Mouse (Mus musculus) limb, embryonic 15.5 days (tissue): ENCODE measurements around the gene Sys1. TPM values are rescaled to one million over a fixed set of nuclear protein-coding genes. Genes with fewer than 3 reads are reported as not detected.

Experiments
- ATAC-seq: fragments of 200-750 bp; cut with Nextera tagmentation; 2 replicates; pipeline ENCODE4 v1.8.0; 2017; ENCODE audit warnings: low read depth, moderate TSS enrichment; ENCODE audit not compliant: insufficient number of reproducible peaks, low FRiP score, low TSS enrichment
- H3K27ac ChIP-seq: fragments of 300-500 bp; sonication (generic); 2 replicates; pipeline ENCODE4 v1.5.1; 2015; ENCODE audit warnings: moderate library complexity, mild to moderate bottlenecking, inconsistent platforms
- H3K27me3 ChIP-seq: fragments of 300-500 bp; sonication (generic); 2 replicates; pipeline ENCODE4 v1.6.1; 2015; ENCODE audit warnings: inconsistent platforms
- H3K36me3 ChIP-seq: fragments of 300-500 bp; sonication (generic); 2 replicates; pipeline ENCODE4 v1.6.1; 2015; ENCODE audit warnings: inconsistent platforms
- H3K4me1 ChIP-seq: fragments of 300-500 bp; sonication (generic); 2 replicates; pipeline ENCODE4 v1.6.1; 2015; ENCODE audit warnings: inconsistent platforms
- H3K4me2 ChIP-seq: fragments of 300-500 bp; sonication (generic); 2 replicates; pipeline ENCODE4 v1.6.1; 2015; ENCODE audit warnings: mild to moderate bottlenecking, inconsistent platforms
- H3K4me3 ChIP-seq: fragments of 300-500 bp; sonication (generic); 2 replicates; pipeline ENCODE4 v1.5.1; 2015; ENCODE audit warnings: mild to moderate bottlenecking, inconsistent platforms
- H3K9ac ChIP-seq: fragments of 300-500 bp; sonication (generic); 2 replicates; pipeline ENCODE4 v1.6.1; 2015; ENCODE audit warnings: inconsistent platforms
- H3K9me3 ChIP-seq: fragments of 300-500 bp; sonication (generic); 2 replicates; pipeline ENCODE4 v1.6.1; 2016; ENCODE audit warnings: inconsistent platforms
- WGBS: fragments of 180-500 bp; shearing (Covaris S2); methylation state at CpG from one replicate; pipeline ENCODE4 v1.1.7; 2015; 5-methylcytosine and 5-hydroxymethylcytosine counted together
- polyA plus RNA-seq: library from polyadenylated mRNA; unstranded; fragments of >200 nt; fragmentation: Nextera tagmentation; extraction: Ambion mirVana; gene quantifications from 2 replicates; pipeline ENCODE4 v1.2.1, GENCODE M21; 2015

Gene Sys1
- polyA plus RNA-seq, 1 experiment from 2014 or later, result 61.2 TPM

- Histone ChIP-seq H3K27me3 (no peaks in the 10 kb centered on the region), H3K9me3 (no peaks in the 10 kb centered on the region), H3K4me3 (no peak overlapping the region), H3K4me1 (peaks cover 40% of the 10 kb centered on the region), H3K9ac (no peak overlapping the region), H3K4me2 (no peak overlapping the region), H3K36me3 (no peaks in the 10 kb centered on the region), H3K27ac (0 out of 2 replicates have a peak overlapping the region, but pooled peaks have one; percentile 18)
- ATAC-seq, result no peak
- WGBS, result 56% methylated on average over 6 of the region's 6 CpGs
These were observed 1.2 kb upstream of the Sys1 start for GRCm38 (mm10) chr2:164455421-164456190.

- Histone ChIP-seq H3K27me3 (no peaks in the 10 kb centered on the region), H3K4me3 (no peak overlapping the region), H3K36me3 (no peaks in the 10 kb centered on the region), H3K4me2 (no peak overlapping the region), H3K9ac (no peak overlapping the region), H3K4me1 (peaks cover 40% of the 10 kb centered on the region), H3K27ac (no peak overlapping the region), H3K9me3 (no peaks in the 10 kb centered on the region)
- no peak for ATAC-seq
- WGBS, result 75% methylated on average over 1 of the region's 1 CpGs
These were observed 351 bp upstream of the Sys1 start for GRCm38 (mm10) chr2:164456413-164456812.

- H3K9me3 ChIP-seq, result no peaks in the 10 kb centered on the region
- H3K9ac ChIP-seq, result no peak overlapping the region
- H3K27me3 ChIP-seq, result no peaks in the 10 kb centered on the region
- no peaks in the 10 kb centered on the region for H3K36me3 ChIP-seq
- H3K27ac ChIP-seq, result no peak overlapping the region
- peaks cover 38% of the 10 kb centered on the region for H3K4me1 ChIP-seq
- ATAC-seq, result no peak
- no peak overlapping the region for H3K4me3 ChIP-seq
- no peak overlapping the region for H3K4me2 ChIP-seq
- WGBS, result 67% methylated on average over 7 of the region's 7 CpGs
These were observed 1.2 kb downstream of the Sys1 start for GRCm38 (mm10) chr2:164457942-164458341.

- 85% methylated on average over 8 of the region's 8 CpGs for WGBS
These were observed 1.8 kb downstream of the Sys1 start for GRCm38 (mm10) chr2:164458535-164458934.

GRCm38 (mm10) chr2:164460745-164461551 is 4.2 kb downstream of the Sys1 start, which contains the start of gene Gm20458:
Gene Gm20458 (plus strand): TSS chr2:164460967.
- WGBS, result under 1% methylated on average over 54 of the region's 79 CpGs
- peak; percentile 96 for ATAC-seq
- H3K4me2 ChIP-seq, result peak within 1 kb of the TSS; percentile 72
- peak within 1 kb of the TSS; percentile 98 for H3K4me3 ChIP-seq
- no peaks in the 10 kb centered on the region for H3K9me3 ChIP-seq
- peaks cover 20% of the 10 kb centered on the region for H3K4me1 ChIP-seq
- no peaks in the 10 kb centered on the region for H3K27me3 ChIP-seq
- peak within 1 kb of the TSS; percentile 89 for H3K27ac ChIP-seq
- H3K9ac ChIP-seq, result peak within 1 kb of the TSS; percentile 83
- peaks cover 25% of the 10 kb centered on the region for H3K36me3 ChIP-seq

More at GRCm38 (mm10) chr2:164458535-164458934, 1.8 kb downstream of the Sys1 start:
- H3K4me1 ChIP-seq, result peaks cover 35% of the 10 kb centered on the region
- peaks cover 5% of the 10 kb centered on the region; the same call in 1 of the 2 replicates for H3K36me3 ChIP-seq
- H3K9me3 ChIP-seq, result no peaks in the 10 kb centered on the region
- H3K27me3 ChIP-seq, result no peaks in the 10 kb centered on the region
- ATAC-seq, result no peak
- no peak overlapping the region for H3K4me2 ChIP-seq
- H3K4me3 ChIP-seq, result no peak overlapping the region
- H3K27ac ChIP-seq, result no peak overlapping the region
- H3K9ac ChIP-seq, result no peak overlapping the region

- H3K36me3 ChIP-seq, result peaks cover 48% of the 10 kb centered on the region
- no peak overlapping the region for H3K4me3 ChIP-seq
- no peak for ATAC-seq
These were observed 8.4 kb downstream of the Sys1 start for GRCm38 (mm10) chr2:164465161-164465560.

GRCm38 (mm10) chr2:164466787-164467186 is 10.0 kb downstream of the Sys1 start:
- Histone ChIP-seq H3K4me1 (peaks cover 8% of the 10 kb centered on the region), H3K9ac (no peak overlapping the region), H3K36me3 (peaks cover 48% of the 10 kb centered on the region), H3K4me3 (no peak overlapping the region), H3K27me3 (no peaks in the 10 kb centered on the region), H3K9me3 (no peaks in the 10 kb centered on the region), H3K27ac (no peak overlapping the region), H3K4me2 (no peak overlapping the region)
- no peak for ATAC-seq
- 76% methylated on average over 5 of the region's 5 CpGs for WGBS

More at GRCm38 (mm10) chr2:164465161-164465560, 8.4 kb downstream of the Sys1 start:
- H3K27me3 ChIP-seq, result no peaks in the 10 kb centered on the region
- H3K4me1 ChIP-seq, result peaks cover 11% of the 10 kb centered on the region
- H3K4me2 ChIP-seq, result no peak overlapping the region
- no peak overlapping the region for H3K27ac ChIP-seq
- no peaks in the 10 kb centered on the region for H3K9me3 ChIP-seq
- H3K9ac ChIP-seq, result no peak overlapping the region

- H3K4me1 ChIP-seq, result no peaks in the 10 kb centered on the region
- H3K36me3 ChIP-seq, result peaks cover 36% of the 10 kb centered on the region
- 27% methylated on average over 10 of the region's 10 CpGs for WGBS
- H3K27me3 ChIP-seq, result no peaks in the 10 kb centered on the region
- H3K4me2 ChIP-seq, result no peak overlapping the region
- H3K9ac ChIP-seq, result no peak overlapping the region
- no peaks in the 10 kb centered on the region for H3K9me3 ChIP-seq
- no peak overlapping the region for H3K4me3 ChIP-seq
- no peak for ATAC-seq
- H3K27ac ChIP-seq, result no peak overlapping the region
These were observed 13.5 kb downstream of the Sys1 start for GRCm38 (mm10) chr2:164470254-164470653.

GRCm38 (mm10) chr2:164473624-164474023 is 16.9 kb downstream of the Sys1 start, which contains the start of gene Trp53tg5:
Gene Trp53tg5 (minus strand): TSS chr2:164473724.
- no peaks in the 10 kb centered on the region for H3K4me1 ChIP-seq
- ATAC-seq, result no peak
- no peaks in the 10 kb centered on the region for H3K9me3 ChIP-seq
- WGBS, result 84% methylated on average over 6 of the region's 6 CpGs
- H3K4me2 ChIP-seq, result no peak within 1 kb of the TSS
- no peaks in the 10 kb centered on the region for H3K27me3 ChIP-seq
- no peak within 1 kb of the TSS for H3K9ac ChIP-seq
- H3K4me3 ChIP-seq, result no peak within 1 kb of the TSS
- peaks cover 14% of the 10 kb centered on the region for H3K36me3 ChIP-seq
- no peak within 1 kb of the TSS for H3K27ac ChIP-seq

GRCm38 (mm10) chr2:164485681-164486257 is 29.0 kb downstream of the Sys1 start, which contains the start of gene Dbndd2:
Gene Dbndd2 (plus strand): TSS chr2:164486106.
- no peak for ATAC-seq
- WGBS, result 4% methylated on average over 26 of the region's 26 CpGs
- H3K4me2 ChIP-seq, result peak within 1 kb of the TSS; percentile 100
- 0 out of 2 replicates have a peak, but pooled peaks cover 8% of the 10 kb centered on the region for H3K36me3 ChIP-seq
- H3K4me3 ChIP-seq, result peak within 1 kb of the TSS; percentile 67
- peaks cover 36% of the 10 kb centered on the region for H3K27me3 ChIP-seq
- H3K9me3 ChIP-seq, result no peaks in the 10 kb centered on the region
- H3K27ac ChIP-seq, result no peak within 1 kb of the TSS
- peaks cover 17% of the 10 kb centered on the region for H3K4me1 ChIP-seq
- H3K9ac ChIP-seq, result peak within 1 kb of the TSS; percentile 62

- Histone ChIP-seq H3K27ac (no peak overlapping the region), H3K9me3 (no peaks in the 10 kb centered on the region), H3K4me2 (peak overlapping the region; percentile 100), H3K36me3 (0 out of 2 replicates have a peak, but pooled peaks cover 8% of the 10 kb centered on the region), H3K9ac (peak overlapping the region; percentile 62), H3K4me1 (peaks cover 17% of the 10 kb centered on the region), H3K27me3 (peaks cover 36% of the 10 kb centered on the region), H3K4me3 (peak overlapping the region; percentile 67)
- WGBS, result under 1% methylated on average over 86 of the region's 90 CpGs
- no peak for ATAC-seq
These were observed 29.7 kb downstream of the Sys1 start for GRCm38 (mm10) chr2:164486258-164487114.
